Mouse (Mus musculus): ENCODE results near the gene Rasal1. TPM values are rescaled to one million over a fixed set of nuclear protein-coding genes. Genes with fewer than 3 reads are reported as not detected.
A peak's percentile ranks its signal among the peaks of the same experiment; 100 is the strongest.

The Rasal1 gene
- not detected for total RNA-seq (2021)

GRCm38 (mm10) chr5:120648569-120649373 lies at the start of gene Rasal1:
TSS of gene Rasal1 (plus strand) at chr5:120648812.
- intact Hi-C loops (cut with DNase I), result no loop called here
- DNase-seq, result peak; percentile 32 to 47

GRCm38 (mm10) chr5:120599625-120600024 lies 49.0 kb upstream of the Rasal1 start:
- no peak for DNase-seq
- intact Hi-C loops (cut with DNase I), result loop anchor here (10.0 kb wide), 2 partner anchors 345 to 455 kb away; no protein-coding TSS in a partner anchor

- intact Hi-C loops (cut with DNase I), result loop anchor here (10.0 kb wide), 2 partner anchors 346 to 456 kb away; no protein-coding TSS in a partner anchor
- no peak for DNase-seq
These were observed 47.5 kb upstream of the Rasal1 start for GRCm38 (mm10) chr5:120600946-120601668.

GRCm38 (mm10) chr5:120602210-120602609 lies 46.4 kb upstream of the Rasal1 start:
- intact Hi-C loops (cut with DNase I), result loop anchor here (10.0 kb wide), 2 partner anchors 347 to 457 kb away; no protein-coding TSS in a partner anchor
- no peak for DNase-seq

GRCm38 (mm10) chr5:120603515-120603914 lies 45.1 kb upstream of the Rasal1 start:
- intact Hi-C loops (cut with DNase I), result loop anchor here (10.0 kb wide), 2 partner anchors 349 to 459 kb away; no protein-coding TSS in a partner anchor
- no peak for DNase-seq

GRCm38 (mm10) chr5:120604839-120605238 lies 43.8 kb upstream of the Rasal1 start:
- intact Hi-C loops (cut with DNase I), result loop anchor here (1.0 to 10.0 kb wide), 4 partner anchors 76 to 460 kb away; no protein-coding TSS in a partner anchor
- peak; percentile 81 to 91 for DNase-seq

GRCm38 (mm10) chr5:120605241-120605661 lies 43.4 kb upstream of the Rasal1 start:
- no peak for DNase-seq
- intact Hi-C loops (cut with DNase I), result loop anchor here (1.0 to 10.0 kb wide), 4 partner anchors 76 to 460 kb away; no protein-coding TSS in a partner anchor

- intact Hi-C loops (cut with DNase I), result loop anchor here (1.0 to 10.0 kb wide), 4 partner anchors 77 to 461 kb away; no protein-coding TSS in a partner anchor
- peak; percentile 89 to 92 for DNase-seq
These were observed 42.9 kb upstream of the Rasal1 start for GRCm38 (mm10) chr5:120605688-120606087.

GRCm38 (mm10) chr5:120606590-120607200 lies 41.9 kb upstream of the Rasal1 start:
- DNase-seq, result no peak
- intact Hi-C loops (cut with DNase I), result loop anchor here (10.0 kb wide), 2 partner anchors 352 to 462 kb away; no protein-coding TSS in a partner anchor

GRCm38 (mm10) chr5:120607335-120607734 lies 41.3 kb upstream of the Rasal1 start:
- DNase-seq, result no peak
- intact Hi-C loops (cut with DNase I), result loop anchor here (10.0 kb wide), 2 partner anchors 353 to 463 kb away; no protein-coding TSS in a partner anchor

- intact Hi-C loops (cut with DNase I), result loop anchor here (10.0 kb wide), 2 partner anchors 355 to 465 kb away; no protein-coding TSS in a partner anchor
- DNase-seq, result no peak
These were observed 39.3 kb upstream of the Rasal1 start for GRCm38 (mm10) chr5:120609246-120609775.

- DNase-seq, result no peak
- intact Hi-C loops (cut with DNase I), result no loop called here
These were observed 37.7 kb upstream of the Rasal1 start for GRCm38 (mm10) chr5:120610906-120611305.

GRCm38 (mm10) chr5:120611416-120611815 lies 37.2 kb upstream of the Rasal1 start:
- intact Hi-C loops (cut with DNase I), result no loop called here
- no peak for DNase-seq

GRCm38 (mm10) chr5:120612442-120612821 lies 36.2 kb upstream of the Rasal1 start, which contains the start of the genes Rita1 and Ddx54:
TSS of gene Rita1 (minus strand) at chr5:120612589.
TSS of gene Ddx54 (plus strand) at chr5:120612739.
- intact Hi-C loops (cut with DNase I), result no loop called here
- peak; percentile 97 to 99 for DNase-seq

- DNase-seq, result peak; percentile 99 to 100
- intact Hi-C loops (cut with DNase I), result no loop called here
These were observed 35.6 kb upstream of the Rasal1 start for GRCm38 (mm10) chr5:120612822-120613604.

- intact Hi-C loops (cut with DNase I), result no loop called here
- no peak for DNase-seq
These were observed 32.7 kb upstream of the Rasal1 start for GRCm38 (mm10) chr5:120615903-120616302.

- intact Hi-C loops (cut with DNase I), result loop anchor here (1.0 kb wide), 1 partner anchor 128 kb away; no protein-coding TSS in a partner anchor
- no peak for DNase-seq
These were observed 29.8 kb upstream of the Rasal1 start for GRCm38 (mm10) chr5:120618778-120619177.

GRCm38 (mm10) chr5:120619201-120619600 lies 29.4 kb upstream of the Rasal1 start:
- intact Hi-C loops (cut with DNase I), result loop anchor here (1.0 kb wide), 1 partner anchor 127 kb away; no protein-coding TSS in a partner anchor
- DNase-seq, result peak; percentile 56 to 76

All from heart, postnatal 36 days (tissue).